Mouse (Mus musculus): ENCODE measurements around the gene Ces1b. TPM values are rescaled to one million over a fixed set of nuclear protein-coding genes. Genes with fewer than 3 reads are reported as not detected.

Gene Ces1b
- polyA plus RNA-seq, 1 experiment = not detected

DNA sequence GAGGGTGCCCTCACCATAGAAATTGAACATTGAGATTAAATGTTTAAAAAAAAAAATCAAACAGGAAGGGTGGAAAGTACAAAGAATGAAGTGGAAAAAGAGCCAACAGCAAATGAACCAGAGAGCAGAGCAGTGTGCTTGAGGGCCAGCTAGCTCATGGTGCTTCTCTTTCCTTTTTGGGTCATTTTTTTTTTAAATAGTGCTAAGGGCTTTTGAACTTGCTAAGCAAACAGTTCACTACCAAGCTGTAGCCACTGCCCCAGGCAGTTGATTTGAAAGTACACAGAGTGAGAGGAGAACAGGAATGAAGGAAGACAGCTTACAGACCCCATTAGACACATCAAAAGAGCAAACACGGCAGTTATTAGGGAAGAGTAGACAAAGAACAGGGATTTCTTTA, 36.7 kb downstream of the Ces1b start:
- TF ChIP-seq REST (IDR thresholded peaks at IDR 0.05; ENCODE audit: insufficient read depth, insufficient read length) = no peak
- TF ChIP-seq TCF12 (IDR thresholded peaks at IDR 0.05; ENCODE audit: insufficient read depth, poor library complexity, severe bottlenecking) = no peak
- TF ChIP-seq MAX (IDR thresholded peaks at IDR 0.05; ENCODE audit: low read depth) = no peak
- no peak for TF ChIP-seq MYOG (IDR thresholded peaks at IDR 0.05; ENCODE audit: control insufficient read depth in 1 of 3, insufficient read depth in 1 of 3, insufficient read length in 2 of 3, low read depth in 2 of 3)
- no peak for TF ChIP-seq USF1 (IDR thresholded peaks at IDR 0.05; ENCODE audit: low read depth)
- no peak for TF ChIP-seq E2F4 (IDR thresholded peaks at IDR 0.05; ENCODE audit: insufficient read depth)
- no peak for TF ChIP-seq SRF (IDR thresholded peaks at IDR 0.05; ENCODE audit: control insufficient read depth, insufficient read length, low read depth)
- TF ChIP-seq MYOD1 (IDR thresholded peaks at IDR 0.05; ENCODE audit: control insufficient read depth in 1 of 3, insufficient read length in 2 of 3, low read depth in 2 of 3) = no peak
- TF ChIP-seq POLR2A (IDR thresholded peaks at IDR 0.05; ENCODE audit: insufficient read length, low read depth) = no peak
- no peak for TF ChIP-seq CEBPB (IDR thresholded peaks at IDR 0.05; ENCODE audit: insufficient read depth, poor library complexity, severe bottlenecking)
- TF ChIP-seq TCF3 (IDR thresholded peaks at IDR 0.05; ENCODE audit: insufficient read length, low read depth) = no peak
- no peaks in the 10 kb centered on the region for H3K27me3 ChIP-seq (ENCODE audit: control insufficient read depth, insufficient read depth, insufficient read length)
- no peak overlapping the region for H3K4me2 ChIP-seq (ENCODE audit: low read depth)
- H3K4me3 ChIP-seq = no peak overlapping the region
- no peak overlapping the region for H3ac ChIP-seq (ENCODE audit: control insufficient read depth, insufficient read length)
- no peaks in the 10 kb centered on the region for H3K79me2 ChIP-seq (ENCODE audit: control insufficient read depth, insufficient read depth)
- H3K36me3 ChIP-seq (ENCODE audit: control insufficient read depth, insufficient read depth) = no peaks in the 10 kb centered on the region

DNA sequence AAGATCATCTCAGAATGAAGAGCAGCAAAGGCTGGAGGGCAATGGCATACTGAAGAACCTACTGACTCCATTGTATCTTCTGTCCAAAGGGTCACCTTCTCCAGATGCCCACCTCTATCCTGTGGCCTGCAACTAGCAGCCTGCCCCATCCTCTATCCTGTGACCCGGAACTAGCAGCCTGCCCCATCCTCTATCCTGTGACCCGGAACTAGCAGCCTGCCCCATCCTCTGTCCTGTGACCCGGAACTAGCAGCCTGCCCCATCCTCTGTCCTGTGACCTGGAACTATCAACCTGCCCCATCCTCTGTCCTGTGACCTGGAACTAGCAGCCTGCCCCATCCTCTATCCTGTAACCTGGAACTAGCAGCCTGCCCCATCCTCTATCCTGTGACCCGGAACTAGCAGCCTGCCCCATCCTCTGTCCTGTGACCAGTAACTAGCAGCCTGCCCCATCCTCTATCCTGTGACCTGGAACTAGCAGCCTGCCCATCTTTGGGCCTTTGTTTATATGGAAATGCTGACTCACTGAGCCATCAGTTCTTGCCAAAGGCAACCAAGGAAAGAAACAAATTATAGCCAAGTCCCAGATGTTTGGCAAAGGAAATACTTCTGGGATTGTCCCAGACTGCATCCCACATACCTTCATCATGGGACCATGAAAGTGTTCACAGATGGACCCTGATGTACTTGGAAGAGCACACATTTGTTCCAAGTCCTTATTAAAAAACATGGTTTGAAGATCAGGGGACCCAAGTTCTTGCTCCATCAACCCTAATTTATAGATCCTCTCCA, 38.8 kb downstream of the Ces1b start:
- H3K27me3 ChIP-seq (ENCODE audit: control insufficient read depth, insufficient read depth, insufficient read length) = no peaks in the 10 kb centered on the region
- no peak overlapping the region for H3K4me3 ChIP-seq
- no peak for TF ChIP-seq TCF12 (IDR thresholded peaks at IDR 0.05; ENCODE audit: insufficient read depth, poor library complexity, severe bottlenecking)
- TF ChIP-seq CEBPB (IDR thresholded peaks at IDR 0.05; ENCODE audit: insufficient read depth, poor library complexity, severe bottlenecking) = no peak
- no peak for TF ChIP-seq POLR2A (IDR thresholded peaks at IDR 0.05; ENCODE audit: insufficient read length, low read depth)
- TF ChIP-seq POLR2AphosphoS2 (IDR thresholded peaks at IDR 0.05; ENCODE audit: insufficient read length, low read depth) = no peak
- no peak overlapping the region for H3K4me2 ChIP-seq (ENCODE audit: low read depth)
- no peak overlapping the region for H3ac ChIP-seq (ENCODE audit: control insufficient read depth, insufficient read length)
- no peaks in the 10 kb centered on the region for H3K79me2 ChIP-seq (ENCODE audit: control insufficient read depth, insufficient read depth)
- no peaks in the 10 kb centered on the region for H3K36me3 ChIP-seq (ENCODE audit: control insufficient read depth, insufficient read depth)

DNA sequence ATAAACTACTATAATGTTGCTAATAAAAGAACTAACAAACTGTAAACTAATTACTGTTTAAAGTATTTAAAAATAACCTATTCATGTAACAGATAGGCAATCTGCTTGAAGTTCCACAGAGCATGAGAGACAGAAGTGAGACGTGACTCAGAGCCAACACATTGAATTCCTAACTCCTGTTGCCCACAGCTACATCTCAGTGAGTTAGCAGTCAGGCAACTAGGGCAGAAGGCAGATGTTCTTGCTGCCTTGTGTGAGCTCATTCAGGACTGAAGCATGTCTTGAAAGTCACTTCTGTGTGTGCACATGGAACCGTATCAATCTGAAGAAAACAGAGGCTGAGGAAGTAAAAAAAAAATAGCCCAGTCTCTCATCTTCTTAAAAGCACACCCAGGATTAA, 39.6 kb downstream of the Ces1b start:
- Histone ChIP-seq H3K79me2 (ENCODE audit: control insufficient read depth, insufficient read depth) (no peaks in the 10 kb centered on the region), H3K4me3 (no peak overlapping the region), H3K36me3 (ENCODE audit: control insufficient read depth, insufficient read depth) (no peaks in the 10 kb centered on the region), H3ac (ENCODE audit: control insufficient read depth, insufficient read length) (no peak overlapping the region), H3K27me3 (ENCODE audit: control insufficient read depth, insufficient read depth, insufficient read length) (no peaks in the 10 kb centered on the region), H3K4me2 (ENCODE audit: low read depth) (no peak overlapping the region)
- no peak for TF ChIP-seq CEBPB (IDR thresholded peaks at IDR 0.05; ENCODE audit: insufficient read depth, poor library complexity, severe bottlenecking)

DNA sequence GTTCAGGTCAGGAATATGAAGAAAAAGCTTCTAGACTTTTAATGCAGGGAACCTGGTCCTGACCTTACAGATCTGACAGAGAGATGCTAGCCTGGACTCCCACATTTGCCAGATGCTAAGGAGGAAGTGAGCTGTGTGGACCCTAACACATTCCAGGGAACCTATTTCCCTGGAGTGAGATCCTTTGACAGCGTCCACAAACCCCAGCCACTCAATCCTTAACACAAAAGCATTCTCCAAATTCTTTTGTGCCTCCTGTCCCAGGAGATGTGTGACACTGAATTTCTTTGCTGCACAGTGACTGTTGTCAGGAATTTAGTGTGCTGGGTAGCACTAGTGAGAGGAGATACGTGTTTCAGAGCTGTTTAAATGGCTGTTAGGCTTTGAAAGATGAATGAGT, 41.0 kb downstream of the Ces1b start:
- Histone ChIP-seq H3K4me3 (no peak overlapping the region), H3K36me3 (ENCODE audit: control insufficient read depth, insufficient read depth) (no peaks in the 10 kb centered on the region), H3ac (ENCODE audit: control insufficient read depth, insufficient read length) (no peak overlapping the region), H3K27me3 (ENCODE audit: control insufficient read depth, insufficient read depth, insufficient read length) (no peaks in the 10 kb centered on the region), H3K79me2 (ENCODE audit: control insufficient read depth, insufficient read depth) (no peaks in the 10 kb centered on the region), H3K4me2 (ENCODE audit: low read depth) (no peak overlapping the region)
- TF ChIP-seq TCF12 (IDR thresholded peaks at IDR 0.05; ENCODE audit: insufficient read depth, poor library complexity, severe bottlenecking) = no peak
- TF ChIP-seq USF1 (IDR thresholded peaks at IDR 0.05; ENCODE audit: low read depth) = no peak
- no peak for TF ChIP-seq MYOD1 (IDR thresholded peaks at IDR 0.05; ENCODE audit: control insufficient read depth in 1 of 3, insufficient read length in 2 of 3, low read depth in 2 of 3)
- TF ChIP-seq MYOG (IDR thresholded peaks at IDR 0.05; ENCODE audit: control insufficient read depth in 1 of 3, insufficient read depth in 1 of 3, insufficient read length in 2 of 3, low read depth in 2 of 3) = no peak
- TF ChIP-seq REST (IDR thresholded peaks at IDR 0.05; ENCODE audit: insufficient read depth, insufficient read length) = no peak
- no peak for TF ChIP-seq TCF3 (IDR thresholded peaks at IDR 0.05; ENCODE audit: insufficient read length, low read depth)
- no peak for TF ChIP-seq E2F4 (IDR thresholded peaks at IDR 0.05; ENCODE audit: insufficient read depth)
- TF ChIP-seq POLR2AphosphoS2 (IDR thresholded peaks at IDR 0.05; ENCODE audit: insufficient read length, low read depth) = no peak
- TF ChIP-seq CEBPB (IDR thresholded peaks at IDR 0.05; ENCODE audit: insufficient read depth, poor library complexity, severe bottlenecking) = no peak
- no peak for TF ChIP-seq SRF (IDR thresholded peaks at IDR 0.05; ENCODE audit: control insufficient read depth, insufficient read length, low read depth)
- TF ChIP-seq MAX (IDR thresholded peaks at IDR 0.05; ENCODE audit: low read depth) = no peak
- TF ChIP-seq POLR2A (IDR thresholded peaks at IDR 0.05; ENCODE audit: insufficient read length, low read depth) = no peak

DNA sequence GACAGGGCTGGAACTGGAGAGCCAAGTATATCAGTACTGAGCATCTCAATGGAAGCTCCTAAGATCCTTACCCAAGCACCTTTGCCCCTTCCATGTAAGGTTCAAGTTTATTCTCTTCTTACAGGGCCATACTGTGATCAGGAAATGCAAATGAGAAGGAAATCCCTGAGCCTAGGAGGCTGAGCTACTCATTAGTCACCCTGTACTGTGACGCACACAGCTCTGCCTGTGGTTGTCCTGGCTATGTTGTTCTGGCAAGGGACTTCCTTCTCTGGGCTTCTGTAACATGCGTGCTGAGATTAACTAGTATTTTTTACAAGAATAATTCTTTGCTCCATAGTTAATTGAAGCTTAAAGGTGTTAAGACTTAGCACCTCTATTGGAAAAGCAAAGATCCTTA, 49.2 kb downstream of the Ces1b start:
- H3ac ChIP-seq (ENCODE audit: control insufficient read depth, insufficient read length) = no peak overlapping the region
- H3K79me2 ChIP-seq (ENCODE audit: control insufficient read depth, insufficient read depth) = no peaks in the 10 kb centered on the region
- H3K36me3 ChIP-seq (ENCODE audit: control insufficient read depth, insufficient read depth) = no peaks in the 10 kb centered on the region
- H3K4me2 ChIP-seq (ENCODE audit: low read depth) = no peak overlapping the region
- no peak for TF ChIP-seq MYOG (IDR thresholded peaks at IDR 0.05; ENCODE audit: control insufficient read depth in 1 of 3, insufficient read depth in 1 of 3, insufficient read length in 2 of 3, low read depth in 2 of 3)
- TF ChIP-seq REST (IDR thresholded peaks at IDR 0.05; ENCODE audit: insufficient read depth, insufficient read length) = no peak
- no peak for TF ChIP-seq MYOD1 (IDR thresholded peaks at IDR 0.05; ENCODE audit: control insufficient read depth in 1 of 3, insufficient read length in 2 of 3, low read depth in 2 of 3)
- no peaks in the 10 kb centered on the region for H3K27me3 ChIP-seq (ENCODE audit: control insufficient read depth, insufficient read depth, insufficient read length)
- no peak overlapping the region for H3K4me3 ChIP-seq

All from myocyte (in vitro differentiated cells).